Mouse (Mus musculus): ENCODE data around the gene Pinlyp.

Gene Pinlyp

GRCm38 (mm10) chr7:24563191-24563836 is 17.4 kb upstream of the Pinlyp start:
- DNase-seq (ENCODE audit: low spot score in 2 of 2): no peak

DNA sequence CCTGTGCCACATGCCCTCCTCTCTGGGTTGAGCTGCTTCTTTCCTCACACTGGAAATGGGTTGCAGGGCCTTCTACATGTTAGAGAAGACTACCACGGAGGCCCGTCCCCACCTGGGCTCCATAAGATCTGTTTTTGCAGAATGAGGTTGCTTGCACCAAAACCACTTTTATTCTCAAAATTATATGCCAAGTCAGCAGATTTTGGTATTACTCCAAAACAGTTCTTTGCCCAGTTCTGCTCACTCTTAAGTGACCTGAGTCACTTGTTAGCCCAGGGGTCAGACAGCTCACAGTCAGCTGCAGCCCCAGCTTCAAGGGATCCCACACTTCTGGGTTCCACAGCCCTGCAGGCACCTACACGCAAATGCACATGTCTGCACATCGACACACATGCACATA is 15.5 kb upstream of the Pinlyp start:
- no peak for DNase-seq (ENCODE audit: low spot score in 2 of 2)

DNA sequence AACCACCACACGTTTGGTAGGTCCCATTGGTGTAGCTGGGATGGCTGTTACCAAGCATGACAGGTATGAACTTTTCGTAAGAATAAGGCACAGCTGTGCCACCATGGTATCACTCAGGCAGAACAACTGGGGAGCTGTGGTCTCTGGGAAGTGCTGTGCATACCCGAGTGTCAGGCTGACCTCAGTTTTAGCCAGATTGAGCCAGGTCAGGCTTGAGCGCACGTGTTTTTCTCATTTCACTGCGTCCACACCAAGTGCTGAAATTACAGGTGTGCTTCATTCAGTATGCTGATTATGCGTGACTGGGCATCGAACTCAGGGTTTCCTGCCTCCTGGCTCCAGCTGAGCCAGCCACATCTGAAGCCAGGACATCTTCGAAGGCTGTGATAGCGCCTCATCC is 9.9 kb upstream of the Pinlyp start:
- DNase-seq (ENCODE audit: low spot score in 2 of 2): no peak

- DNase-seq (ENCODE audit: low spot score in 2 of 2): no peak
These were observed 6.3 kb upstream of the Pinlyp start for GRCm38 (mm10) chr7:24551985-24552759.

- no peak for DNase-seq (ENCODE audit: low spot score in 2 of 2)
These were observed 1.7 kb upstream of the Pinlyp start for GRCm38 (mm10) chr7:24547534-24548036.

DNA sequence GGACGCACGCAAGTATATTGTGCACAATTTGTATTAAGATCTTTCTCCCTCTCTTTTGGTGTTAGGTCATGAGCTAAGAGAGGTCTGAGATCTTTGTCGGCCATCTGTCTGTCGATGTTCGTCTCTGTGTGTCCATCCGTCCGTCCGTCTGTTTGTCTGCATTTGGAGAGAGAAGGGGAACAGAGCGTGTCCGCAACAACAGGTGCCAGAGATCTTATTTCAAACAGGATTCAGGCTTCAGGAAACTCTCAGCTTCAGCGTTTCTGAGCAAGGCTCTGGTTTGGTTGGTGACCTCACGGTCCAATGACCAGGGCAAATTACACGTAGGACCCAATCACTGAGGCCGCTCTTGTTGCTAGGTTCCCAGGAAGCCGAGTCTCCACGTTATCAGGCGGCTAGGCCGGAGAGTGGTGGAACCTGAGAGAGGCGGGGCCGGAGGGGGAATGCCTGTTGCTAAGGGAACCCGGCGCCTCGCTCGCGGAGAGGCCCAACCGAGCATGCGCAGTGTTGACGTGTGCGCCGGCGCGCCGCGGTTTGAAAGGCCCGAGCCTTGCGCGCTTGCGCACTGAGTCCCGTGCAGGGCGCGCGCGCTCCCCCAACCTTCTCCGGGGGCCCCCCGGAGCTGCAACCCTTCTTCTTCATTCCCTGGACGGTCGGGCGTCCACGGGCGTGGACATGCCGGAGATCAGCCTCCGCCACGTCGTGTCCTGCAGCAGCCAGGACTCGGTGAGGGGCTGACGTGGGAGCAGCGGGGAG is 894 bp upstream of the Pinlyp start:
- peak; percentile 98 to 99 for DNase-seq (ENCODE audit: low spot score in 2 of 2)

GRCm38 (mm10) chr7:24544506-24544905 is 1.4 kb downstream of the Pinlyp start:
- no peak for DNase-seq (ENCODE audit: low spot score in 2 of 2)

GRCm38 (mm10) chr7:24539686-24540085 is 6.2 kb downstream of the Pinlyp start:
- DNase-seq (ENCODE audit: low spot score in 2 of 2): no peak

DNA sequence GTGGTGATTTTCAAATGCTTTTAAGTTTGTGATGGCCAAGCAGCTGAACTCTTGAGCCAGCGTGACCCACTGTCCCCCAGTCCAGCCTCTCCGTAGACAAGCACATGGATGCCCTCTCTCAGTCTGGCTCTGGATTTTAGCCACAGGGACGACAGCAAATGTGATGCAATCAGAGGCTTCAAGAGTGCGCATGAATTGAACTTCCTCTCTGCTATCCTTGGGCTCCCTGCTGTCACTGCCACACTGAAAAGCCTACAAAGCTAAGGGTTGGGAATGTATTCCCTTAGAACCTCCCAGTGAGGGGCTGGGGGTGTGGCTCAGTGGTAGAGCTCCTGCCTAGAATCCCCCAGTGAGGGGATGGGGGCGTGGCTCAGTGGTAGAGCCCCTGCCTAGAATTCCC is 7.2 kb downstream of the Pinlyp start:
- DNase-seq (ENCODE audit: low spot score in 2 of 2): no peak

DNA sequence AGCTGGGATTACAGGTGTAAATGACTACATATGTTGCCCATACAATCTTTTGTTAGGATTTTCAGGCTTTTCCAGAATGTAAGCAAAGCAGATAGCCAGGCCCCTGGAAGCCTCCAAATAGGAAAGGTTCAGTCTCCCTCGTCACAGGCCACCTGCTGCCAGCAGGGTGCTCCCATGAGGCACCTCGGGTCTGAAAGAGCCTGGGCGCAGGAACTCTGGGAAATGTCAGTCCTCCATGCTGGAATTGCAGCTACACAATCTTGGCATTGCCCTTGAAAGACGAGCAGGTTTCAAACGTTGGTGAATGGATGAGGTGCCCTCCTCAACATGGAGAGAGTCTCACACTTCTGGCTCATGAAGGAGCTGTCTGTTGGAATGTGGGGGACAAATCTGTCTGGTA is 7.8 kb downstream of the Pinlyp start:
- no peak for DNase-seq (ENCODE audit: low spot score in 2 of 2)

GRCm38 (mm10) chr7:24537591-24537990 is 8.3 kb downstream of the Pinlyp start:
- no peak for DNase-seq (ENCODE audit: low spot score in 2 of 2)

DNA sequence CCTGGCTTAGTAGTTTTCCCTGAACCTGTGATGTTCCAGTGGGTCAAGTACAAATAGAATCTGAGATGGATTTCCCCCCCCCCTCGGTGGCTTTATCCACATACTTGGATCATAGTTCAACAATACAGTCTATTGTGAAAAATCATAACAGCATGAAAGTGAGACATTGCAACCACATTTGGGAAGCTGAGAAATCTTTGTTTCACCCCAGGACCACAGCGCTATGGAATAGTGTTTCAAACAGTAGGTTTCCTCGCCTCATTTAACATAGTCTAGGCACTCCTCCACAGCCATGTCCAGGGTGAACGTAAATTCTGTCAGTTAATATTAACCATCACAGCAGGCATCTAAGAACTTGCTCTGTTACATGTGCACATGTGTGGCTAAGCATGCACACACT is 8.8 kb downstream of the Pinlyp start:
- DNase-seq (ENCODE audit: low spot score in 2 of 2): no peak

DNA sequence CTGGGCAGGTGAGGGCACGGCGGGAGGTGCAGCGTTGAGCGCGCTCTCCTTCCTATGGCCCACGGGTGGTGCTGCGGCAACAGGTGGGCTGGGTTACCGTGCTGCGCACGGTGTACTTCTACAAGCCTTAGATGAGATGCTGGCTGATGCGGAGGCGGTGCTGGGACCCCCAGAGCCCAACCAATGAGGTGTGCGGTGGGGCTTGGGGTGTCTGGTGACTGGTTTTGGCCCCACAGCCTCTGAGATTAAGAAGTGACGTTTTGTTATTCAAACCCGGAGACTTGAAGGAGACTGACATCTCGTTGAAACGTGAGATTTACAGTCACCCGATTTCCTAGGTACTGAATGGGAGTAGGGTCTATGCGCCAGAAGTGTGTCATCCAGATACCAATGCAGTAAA is 11.6 kb downstream of the Pinlyp start:
- no peak for DNase-seq (ENCODE audit: low spot score in 2 of 2)

DNA sequence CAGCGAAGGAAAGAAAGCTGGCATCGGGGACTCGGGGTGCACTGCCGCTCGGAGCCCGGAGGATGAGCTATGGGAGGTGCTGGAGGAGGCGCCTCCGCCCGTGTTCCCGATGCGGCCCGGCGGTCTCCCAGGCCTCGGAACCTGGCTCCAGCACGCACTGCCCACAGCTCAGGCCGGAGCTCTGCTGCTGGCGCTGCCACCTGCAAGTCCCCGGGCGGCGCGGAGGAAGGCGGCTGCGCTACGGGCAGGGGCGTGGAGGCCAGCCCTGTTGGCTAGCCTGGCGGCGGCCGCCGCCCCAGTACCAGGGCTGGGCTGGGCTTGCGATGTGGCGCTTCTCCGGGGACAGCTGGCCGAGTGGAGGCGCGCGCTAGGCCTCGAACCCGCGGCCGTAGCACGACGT is 12.1 kb downstream of the Pinlyp start:
- no peak for DNase-seq (ENCODE audit: low spot score in 2 of 2)

GRCm38 (mm10) chr7:24533031-24533571 is 12.8 kb downstream of the Pinlyp start:
- no peak for DNase-seq (ENCODE audit: low spot score in 2 of 2)

DNA sequence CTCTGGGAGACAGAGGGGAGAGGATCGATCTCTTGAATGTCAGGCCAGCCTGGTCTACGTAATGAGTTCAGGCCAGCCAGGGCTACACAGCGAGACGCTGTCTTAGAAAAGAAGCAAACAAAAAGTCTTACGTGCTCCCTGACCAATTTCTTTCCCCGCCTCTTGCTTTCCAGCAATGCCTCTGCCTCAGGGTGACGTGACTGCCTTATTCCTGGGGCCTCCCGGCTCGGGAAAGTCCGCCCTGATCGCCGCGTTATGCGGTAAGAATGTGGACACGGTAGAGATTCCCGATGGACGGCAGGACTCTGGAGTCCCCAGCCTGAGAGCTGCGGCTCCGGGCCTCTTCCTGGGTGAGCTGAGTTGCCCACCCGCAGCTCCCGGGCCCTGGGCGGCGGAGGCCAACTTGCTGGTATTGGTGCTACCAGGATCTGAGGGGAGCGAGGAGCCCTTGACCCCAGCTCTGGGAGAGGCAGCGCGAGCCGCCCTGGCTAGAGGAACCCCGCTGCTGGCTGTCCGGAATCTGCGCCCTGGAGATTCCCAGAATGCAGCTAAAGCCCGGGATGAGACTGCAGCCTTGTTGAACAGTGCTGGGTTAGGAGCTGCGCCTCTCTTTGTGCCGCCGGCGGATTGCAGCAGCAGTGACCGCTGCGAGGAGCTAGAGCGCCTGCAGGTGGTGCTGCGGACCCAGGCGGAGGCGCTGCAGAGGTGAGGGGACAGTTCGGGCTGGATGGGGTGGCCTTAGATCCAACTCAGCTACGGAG is 14.5 kb downstream of the Pinlyp start:
- DNase-seq (ENCODE audit: low spot score in 2 of 2): peak in 1 of 2 experiments; percentile 76

- DNase-seq (ENCODE audit: low spot score in 2 of 2): peak; percentile 99
These were observed 15.6 kb downstream of the Pinlyp start, which contains the start of gene Irgq for GRCm38 (mm10) chr7:24530062-24530931. Gene Irgq (plus strand): TSS chr7:24530689.

DNA sequence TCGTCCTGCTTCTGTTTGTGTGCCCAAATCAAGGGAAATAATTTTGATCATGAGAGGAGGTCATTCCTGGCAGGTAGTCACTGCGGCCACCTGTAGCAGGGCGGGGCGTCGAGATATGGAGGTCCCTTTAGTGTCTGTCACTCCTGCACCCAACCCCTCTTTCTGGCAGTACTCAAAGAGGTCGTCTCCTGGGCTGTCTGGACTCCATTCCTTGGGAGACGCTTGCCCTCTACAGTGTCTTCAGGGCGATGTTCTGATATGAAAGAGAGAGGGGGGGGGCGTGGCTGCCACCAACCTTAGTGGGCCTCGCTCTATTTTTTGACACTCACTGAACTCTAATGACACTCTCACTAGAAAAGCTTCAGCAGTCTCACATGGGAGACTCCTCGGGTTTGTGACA is 16.3 kb downstream of the Pinlyp start:
- DNase-seq (ENCODE audit: low spot score in 2 of 2): no peak

DNA sequence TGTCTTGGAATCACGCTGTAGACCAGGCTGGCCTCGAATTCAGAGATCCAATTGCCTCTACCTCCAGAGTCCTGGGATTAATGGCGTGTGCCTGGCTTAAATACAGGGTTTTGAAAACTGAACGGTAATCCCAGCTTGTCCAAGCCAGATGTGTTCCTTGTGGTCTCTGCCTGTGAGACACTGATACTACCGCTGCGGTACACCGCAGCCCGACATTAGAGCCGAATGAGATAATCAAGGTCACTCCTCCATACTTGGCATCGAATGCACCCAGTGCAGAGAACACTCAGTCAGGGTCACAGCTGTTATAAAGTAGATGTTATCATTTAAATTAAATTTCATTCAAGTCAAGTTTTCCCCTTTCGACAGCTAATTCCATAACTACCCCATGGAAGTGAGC is 17.1 kb downstream of the Pinlyp start:
- no peak for DNase-seq (ENCODE audit: low spot score in 2 of 2)

- DNase-seq (ENCODE audit: low spot score in 2 of 2): no peak
These were observed 20.1 kb downstream of the Pinlyp start for GRCm38 (mm10) chr7:24525686-24526420.
